Mouse (Mus musculus) neural tube, embryonic 13.5 days (tissue): ENCODE data around the gene D11Wsu47e. TPM values are rescaled to one million over a fixed set of nuclear protein-coding genes. Genes with fewer than 3 reads are reported as not detected.
A peak's percentile ranks its signal among the peaks of the same experiment; 100 is the strongest.
"Not testable (repeated sequence)": the region's sequence is repeated elsewhere in the genome, so short reads cannot be mapped to it uniquely, and the experiment has no call there.

ENCODE experiments used
- ATAC-seq: fragments of 200-750 bp; cut with Nextera tagmentation; 2 replicates; pipeline ENCODE4 v1.8.0; 2017; ENCODE audit warnings: low read depth, mild to moderate bottlenecking, moderate TSS enrichment, moderate library complexity
- H3K27ac ChIP-seq: fragments of 300-500 bp; sonication (generic); replicated peaks from 2 replicates; pipeline ENCODE4 v1.5.1; 2015; ENCODE audit warnings: moderate library complexity, mild to moderate bottlenecking, inconsistent platforms
- H3K27me3 ChIP-seq: fragments of 300-500 bp; sonication (generic); 2 replicates; pipeline ENCODE4 v1.6.1; 2015; ENCODE audit warnings: mild to moderate bottlenecking, inconsistent platforms
- H3K36me3 ChIP-seq: fragments of 300-500 bp; sonication (generic); 2 replicates; pipeline ENCODE4 v1.6.1; 2015; ENCODE audit warnings: mild to moderate bottlenecking, inconsistent platforms
- H3K4me1 ChIP-seq: fragments of 300-500 bp; sonication (generic); replicated peaks from 2 replicates; pipeline ENCODE4 v1.6.1; 2015; ENCODE audit warnings: inconsistent platforms
- H3K4me2 ChIP-seq: fragments of 300-500 bp; sonication (generic); 2 replicates; pipeline ENCODE4 v1.6.1; 2015; ENCODE audit warnings: inconsistent platforms, mild to moderate bottlenecking, moderate library complexity
- H3K4me3 ChIP-seq: fragments of 300-500 bp; sonication (generic); 2 replicates; pipeline ENCODE4 v1.5.1; 2015; ENCODE audit warnings: mild to moderate bottlenecking, inconsistent platforms
- H3K9ac ChIP-seq: fragments of 300-500 bp; sonication (generic); 2 replicates; pipeline ENCODE4 v1.6.1; 2015; ENCODE audit warnings: moderate library complexity, mild to moderate bottlenecking, inconsistent platforms
- H3K9me3 ChIP-seq: fragments of 300-500 bp; sonication (generic); 2 replicates; pipeline ENCODE4 v1.6.1; 2016; ENCODE audit warnings: inconsistent platforms
- WGBS: fragments of 180-500 bp; shearing (Covaris S2); methylation state at CpG from one replicate; pipeline ENCODE4 v1.1.7; 2015; 5-methylcytosine and 5-hydroxymethylcytosine counted together
- polyA plus RNA-seq: library from polyadenylated mRNA; unstranded; fragments of >200 nt; fragmentation: Nextera tagmentation; extraction: Ambion mirVana; gene quantifications from 2 replicates; pipeline ENCODE4 v1.2.1, GENCODE M21; 2015

Gene D11Wsu47e
- polyA plus RNA-seq, 1 experiment from 2014 or later = 18.1 TPM

DNA sequence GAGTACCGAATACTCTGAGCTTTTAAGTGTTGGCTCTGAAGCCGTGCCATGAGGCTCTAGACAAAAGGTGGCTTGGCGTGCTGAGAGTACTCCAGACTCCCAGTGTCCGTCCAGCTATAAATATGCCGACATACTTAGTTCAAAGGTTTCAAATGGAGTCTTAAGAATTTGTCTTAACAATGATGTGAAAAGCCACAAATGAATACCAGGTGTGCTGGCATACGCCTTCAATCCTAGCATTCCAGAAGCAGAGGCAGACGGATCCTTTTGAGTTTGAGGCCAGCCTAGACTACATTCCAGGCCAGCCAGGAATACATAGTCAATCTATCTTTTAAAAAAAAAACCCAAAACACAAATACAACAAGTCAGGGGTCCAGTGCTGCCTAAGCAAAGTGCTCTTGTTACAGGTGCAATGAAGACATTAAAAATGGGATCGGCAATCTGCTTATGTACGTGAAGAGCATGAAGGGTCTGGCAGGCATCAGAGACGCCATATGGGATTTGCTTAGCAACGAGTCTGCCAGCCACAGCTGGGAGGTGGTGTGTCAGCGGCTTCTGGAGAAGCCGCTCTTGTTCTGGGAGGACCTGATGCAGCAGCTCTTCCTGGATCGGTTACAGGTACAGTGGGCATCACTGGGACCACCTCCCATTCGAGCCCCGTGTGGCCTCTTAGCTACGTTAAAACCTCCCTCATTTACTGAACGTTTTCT is 29.5 kb upstream of the D11Wsu47e start:
- ATAC-seq = no peak
- 79% methylated on average over 18 of the region's 18 CpGs for WGBS
- Histone ChIP-seq H3K27ac (no peak overlapping the region), H3K4me2 (no peak overlapping the region), H3K9me3 (no peaks in the 10 kb centered on the region), H3K4me1 (peaks cover 32% of the 10 kb centered on the region), H3K36me3 (peaks cover 81% of the 10 kb centered on the region), H3K9ac (no peak overlapping the region), H3K27me3 (no peaks in the 10 kb centered on the region), H3K4me3 (no peak overlapping the region)

DNA sequence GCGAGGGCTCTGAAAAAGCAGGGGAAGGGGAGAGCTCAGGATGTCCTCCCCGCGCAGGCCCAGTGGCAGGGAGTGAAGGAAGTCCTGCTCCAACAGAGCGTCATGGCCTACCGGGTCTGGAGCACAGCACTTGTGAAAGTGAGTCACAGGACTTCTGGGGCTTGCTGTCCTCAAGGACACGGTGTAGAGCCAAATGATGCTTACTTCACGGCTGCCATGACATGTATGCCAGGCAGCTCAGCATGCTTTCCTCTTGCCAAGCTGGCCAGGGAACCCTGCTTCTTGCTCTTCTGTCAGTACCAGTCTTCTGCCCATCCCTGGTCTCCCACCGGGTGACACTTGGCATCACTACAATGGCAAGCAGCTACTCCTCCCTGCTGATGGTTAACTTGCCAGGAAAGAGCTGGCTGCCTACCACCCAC is 27.7 kb upstream of the D11Wsu47e start:
- peak; percentile 20; the same call in 1 of the 2 replicates for ATAC-seq
- Histone ChIP-seq H3K9ac (no peak overlapping the region), H3K27ac (no peak overlapping the region), H3K9me3 (no peaks in the 10 kb centered on the region), H3K36me3 (peaks cover 99% of the 10 kb centered on the region), H3K4me2 (no peak overlapping the region), H3K4me3 (no peak overlapping the region), H3K27me3 (no peaks in the 10 kb centered on the region), H3K4me1 (peaks cover 17% of the 10 kb centered on the region)
- WGBS = 80% methylated on average over 8 of the region's 8 CpGs

DNA sequence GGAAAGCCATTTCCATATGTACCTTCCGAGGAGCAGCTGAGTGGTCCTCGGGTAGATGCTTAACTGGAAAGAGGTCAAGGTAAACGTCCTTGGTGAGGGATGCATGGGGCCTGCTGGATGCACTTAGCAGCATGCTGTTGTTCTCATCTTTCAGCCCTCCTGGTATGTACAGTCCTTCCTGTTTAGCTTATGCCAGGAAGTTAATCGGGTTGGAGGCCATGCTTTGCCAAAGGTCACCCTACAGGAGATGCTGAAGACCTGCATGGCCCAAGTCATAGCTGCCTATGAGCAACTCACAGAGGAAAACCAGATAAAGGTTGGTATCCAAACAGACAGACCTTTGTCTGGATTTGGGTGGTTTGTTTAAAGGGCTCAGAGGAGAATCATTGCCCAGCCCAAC is 27.0 kb upstream of the D11Wsu47e start:
- WGBS = 77% methylated on average over 4 of the region's 4 CpGs
- no peak overlapping the region for H3K27ac ChIP-seq
- H3K9me3 ChIP-seq = no peaks in the 10 kb centered on the region
- no peak overlapping the region for H3K4me2 ChIP-seq
- H3K4me3 ChIP-seq = no peak overlapping the region
- ATAC-seq = no peak
- H3K9ac ChIP-seq = no peak overlapping the region
- H3K36me3 ChIP-seq = peaks cover 100% of the 10 kb centered on the region
- no peaks in the 10 kb centered on the region for H3K27me3 ChIP-seq
- peaks cover 17% of the 10 kb centered on the region for H3K4me1 ChIP-seq

DNA sequence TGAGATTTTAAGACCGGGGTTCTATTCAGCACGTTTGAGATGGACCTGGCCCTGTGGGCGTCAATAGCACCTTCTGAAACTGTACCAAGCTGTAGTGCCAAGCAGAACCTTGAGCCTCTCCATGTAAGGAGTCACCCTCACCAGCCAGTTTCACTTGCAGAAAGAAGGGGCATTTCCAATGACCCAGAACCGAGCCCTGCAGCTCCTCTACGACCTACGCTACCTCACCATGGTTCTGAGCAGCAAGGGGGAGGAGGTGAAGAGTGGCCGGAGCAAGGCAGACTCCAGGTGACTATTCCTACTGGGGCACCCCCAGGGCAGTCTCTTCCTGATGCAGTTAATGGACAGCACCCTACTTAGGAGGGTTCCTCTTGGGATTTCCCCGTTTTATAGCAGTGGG is 25.9 kb upstream of the D11Wsu47e start:
- H3K4me3 ChIP-seq = no peak overlapping the region
- H3K9me3 ChIP-seq = no peaks in the 10 kb centered on the region
- peaks cover 99% of the 10 kb centered on the region for H3K36me3 ChIP-seq
- 90% methylated on average over 8 of the region's 8 CpGs for whole genome bisulfite sequencing
- H3K27ac ChIP-seq = no peak overlapping the region
- peaks cover 17% of the 10 kb centered on the region for H3K4me1 ChIP-seq
- no peak overlapping the region for H3K4me2 ChIP-seq
- no peak overlapping the region for H3K9ac ChIP-seq
- ATAC-seq = no peak
- H3K27me3 ChIP-seq = no peaks in the 10 kb centered on the region

DNA sequence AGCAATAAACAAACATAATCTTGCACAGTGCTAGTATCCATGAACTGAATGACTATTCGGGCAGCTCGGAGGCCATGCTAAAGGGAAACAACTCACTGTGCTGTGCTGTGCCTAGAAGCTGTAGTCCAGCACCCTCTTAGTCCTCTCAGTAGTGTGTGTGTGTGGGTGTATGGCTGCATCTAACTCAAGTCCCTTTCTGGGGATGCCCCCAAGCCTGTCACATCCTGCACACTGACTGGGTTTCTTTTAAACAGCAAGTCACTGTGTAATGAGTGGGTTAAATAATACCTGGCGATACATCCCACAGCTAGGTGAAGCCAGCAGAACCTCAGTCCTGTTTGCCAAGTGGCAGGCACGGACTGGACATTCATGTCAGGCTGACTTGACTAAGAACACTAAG is 25.4 kb upstream of the D11Wsu47e start:
- Histone ChIP-seq H3K9me3 (no peaks in the 10 kb centered on the region), H3K9ac (no peak overlapping the region), H3K27ac (no peak overlapping the region), H3K4me3 (no peak overlapping the region), H3K27me3 (no peaks in the 10 kb centered on the region), H3K36me3 (peaks cover 99% of the 10 kb centered on the region), H3K4me2 (no peak overlapping the region), H3K4me1 (peaks cover 17% of the 10 kb centered on the region)
- WGBS = 87% methylated on average over 4 of the region's 4 CpGs
- no peak for ATAC-seq

DNA sequence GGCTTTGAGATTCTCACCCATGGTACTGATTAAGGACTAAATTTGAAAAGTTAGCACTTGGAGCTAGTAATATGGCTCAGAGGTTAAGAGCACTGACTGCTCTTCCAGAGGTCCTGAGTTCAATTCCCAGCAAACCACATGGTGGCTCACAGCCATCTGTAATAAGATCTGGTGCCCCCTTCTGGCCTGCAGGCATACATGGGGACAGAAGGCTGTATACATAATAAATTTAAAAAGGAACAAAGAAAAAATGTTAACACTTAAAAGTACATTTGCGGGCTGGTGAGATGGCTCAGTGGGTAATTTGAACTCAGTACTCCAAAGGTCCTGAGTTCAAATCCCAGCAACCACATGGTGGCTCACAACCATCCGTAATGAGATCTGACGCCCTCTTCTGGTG is 24.0 kb upstream of the D11Wsu47e start:
- H3K4me2 ChIP-seq, H3K9me3 ChIP-seq, H3K9ac ChIP-seq, H3K27me3 ChIP-seq, H3K27ac ChIP-seq, ATAC-seq, H3K4me3 ChIP-seq: not testable (repeated sequence)
- 92% methylated on average over 3 of the region's 3 CpGs for WGBS
- Histone ChIP-seq H3K36me3 (peaks cover 92% of the 10 kb centered on the region), H3K4me1 (peaks cover 17% of the 10 kb centered on the region)

DNA sequence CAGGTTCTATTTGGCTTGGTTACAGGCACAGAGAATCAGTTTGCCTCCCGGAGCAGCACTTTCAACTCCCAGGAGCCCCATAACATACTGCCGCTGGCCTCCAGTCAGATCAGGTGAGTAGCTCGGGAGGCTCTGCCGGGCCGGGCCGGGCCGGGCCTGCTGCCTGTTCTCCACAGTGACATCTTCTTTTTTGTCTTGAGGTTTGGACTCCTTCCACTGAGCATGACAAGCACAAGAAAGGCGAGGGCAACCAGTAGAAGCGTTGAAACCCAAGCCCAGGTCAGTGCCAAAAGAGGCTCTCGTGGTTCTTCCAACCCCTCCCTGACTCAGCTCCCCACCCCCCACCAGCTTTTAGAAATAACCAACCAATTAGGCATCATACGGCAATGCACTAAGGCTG is 23.3 kb upstream of the D11Wsu47e start:
- H3K9ac ChIP-seq = no peak overlapping the region
- H3K4me1 ChIP-seq = peaks cover 17% of the 10 kb centered on the region
- H3K36me3 ChIP-seq = peaks cover 84% of the 10 kb centered on the region
- no peak for ATAC-seq
- 86% methylated on average over 11 of the region's 11 CpGs for WGBS
- H3K27ac ChIP-seq = no peak overlapping the region
- H3K4me2 ChIP-seq = no peak overlapping the region
- no peak overlapping the region for H3K4me3 ChIP-seq
- no peaks in the 10 kb centered on the region for H3K27me3 ChIP-seq
- H3K9me3 ChIP-seq = no peaks in the 10 kb centered on the region

DNA sequence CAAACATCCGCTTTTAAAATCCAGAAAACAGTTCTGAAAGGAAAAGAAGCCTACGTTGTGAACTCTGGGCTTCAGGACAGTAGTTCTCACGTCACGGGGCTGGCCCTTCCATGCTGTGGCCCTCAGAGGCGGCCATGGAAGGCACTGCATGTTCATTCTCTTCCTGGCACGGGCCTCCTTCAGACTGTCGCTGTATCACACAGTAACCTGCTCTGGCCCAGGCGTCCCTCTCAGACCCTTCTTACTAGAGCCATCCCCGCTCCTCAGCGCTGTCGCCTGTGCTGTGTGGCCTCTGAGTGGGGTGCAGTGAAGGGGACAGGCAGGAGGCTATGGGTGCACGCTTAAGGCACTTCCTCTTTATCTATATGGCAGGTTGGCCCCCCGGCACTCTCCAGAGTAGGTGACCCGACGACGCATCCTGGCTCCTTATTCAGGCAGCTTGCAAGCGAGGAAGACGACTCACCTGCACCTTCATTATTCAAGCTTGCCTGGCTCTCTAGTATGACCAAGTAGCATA is 22.3 kb upstream of the D11Wsu47e start:
- peaks cover 75% of the 10 kb centered on the region for H3K36me3 ChIP-seq

DNA sequence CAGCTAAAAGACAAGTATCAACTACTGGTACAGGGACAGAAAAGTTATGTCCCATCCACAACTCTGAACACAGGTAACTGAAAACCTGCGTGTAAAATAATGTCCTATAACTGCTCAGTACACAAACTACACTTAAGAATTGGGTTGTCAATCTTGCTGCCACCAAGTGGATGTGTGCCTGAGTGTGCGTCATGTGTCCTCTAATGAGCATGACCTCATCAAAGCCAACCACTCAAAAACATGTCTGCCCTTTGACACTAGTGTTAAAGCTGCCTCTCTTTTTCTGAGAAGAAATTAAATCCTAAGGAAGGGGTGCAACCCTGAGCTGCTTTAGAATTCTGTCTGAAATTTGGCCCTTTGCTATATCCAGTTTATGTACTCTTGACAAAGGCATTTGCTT is 19.9 kb upstream of the D11Wsu47e start:
- Histone ChIP-seq H3K4me1 (peaks cover 13% of the 10 kb centered on the region; the same call in 1 of the 2 replicates), H3K9me3 (no peaks in the 10 kb centered on the region), H3K9ac (no peak overlapping the region), H3K4me2 (no peak overlapping the region), H3K4me3 (no peak overlapping the region), H3K27ac (no peak overlapping the region), H3K27me3 (no peaks in the 10 kb centered on the region), H3K36me3 (peaks cover 59% of the 10 kb centered on the region)
- ATAC-seq = no peak
- WGBS = 64% methylated on average over 2 of the region's 2 CpGs

More for the DNA sequence above, 22.3 kb upstream of the D11Wsu47e start:
- no peak overlapping the region for H3K4me3 ChIP-seq
- ATAC-seq = no peak
- no peak overlapping the region for H3K4me2 ChIP-seq
- H3K4me1 ChIP-seq = peaks cover 13% of the 10 kb centered on the region
- H3K9ac ChIP-seq = no peak overlapping the region
- no peak overlapping the region for H3K27ac ChIP-seq
- no peaks in the 10 kb centered on the region for H3K27me3 ChIP-seq
- 92% methylated on average over 18 of the region's 18 CpGs for WGBS
- H3K9me3 ChIP-seq = no peaks in the 10 kb centered on the region

DNA sequence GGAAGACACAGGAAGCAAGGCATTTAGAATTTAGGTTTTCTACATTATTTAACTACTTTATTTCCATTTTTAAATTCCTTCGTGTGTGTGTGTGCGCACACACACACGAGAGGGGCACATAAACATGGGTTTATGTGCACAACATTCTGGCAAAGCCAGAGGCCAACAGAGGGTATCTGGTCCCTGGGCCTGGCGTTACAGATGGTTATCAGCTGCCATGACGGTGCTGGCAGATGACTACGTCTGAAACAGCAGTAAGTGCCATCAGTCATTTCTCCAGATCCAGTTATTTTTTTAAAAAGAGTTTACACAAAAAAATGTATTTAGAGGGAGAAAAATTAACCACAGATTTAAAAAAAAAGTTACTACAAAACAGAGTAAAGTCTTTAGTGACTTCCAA is 18.0 kb upstream of the D11Wsu47e start:
- Histone ChIP-seq H3K4me2 (no peak overlapping the region), H3K4me1 (peaks cover 13% of the 10 kb centered on the region; the same call in 1 of the 2 replicates), H3K9me3 (no peaks in the 10 kb centered on the region), H3K9ac (no peak overlapping the region), H3K36me3 (peaks cover 50% of the 10 kb centered on the region), H3K27ac (no peak overlapping the region), H3K4me3 (no peak overlapping the region), H3K27me3 (no peaks in the 10 kb centered on the region)
- WGBS = 87% methylated on average over 6 of the region's 6 CpGs
- ATAC-seq = no peak

DNA sequence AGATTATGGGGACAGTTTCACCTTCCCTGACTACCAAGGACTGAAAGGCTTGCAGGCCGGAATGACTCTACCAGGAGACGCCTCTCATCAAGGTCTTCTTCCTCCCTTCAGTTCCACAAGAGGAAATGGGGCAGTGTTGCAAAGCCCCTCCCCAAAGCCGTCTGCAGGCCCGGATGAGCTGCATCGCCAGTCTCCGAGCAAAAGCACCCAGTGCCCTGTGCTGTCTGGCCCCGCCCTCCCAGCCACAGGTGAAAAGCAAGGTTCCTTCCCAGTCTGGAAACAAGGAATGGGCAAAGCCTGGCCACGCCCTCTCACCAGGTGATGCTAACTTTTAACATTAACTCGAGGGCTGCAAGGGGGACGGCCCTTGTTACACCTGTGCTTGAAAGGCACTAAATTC is 17.6 kb upstream of the D11Wsu47e start:
- Histone ChIP-seq H3K4me2 (no peak overlapping the region), H3K36me3 (peaks cover 50% of the 10 kb centered on the region), H3K27ac (0 out of 2 replicates have a peak overlapping the region, but pooled peaks have one; percentile 28), H3K9ac (no peak overlapping the region), H3K4me3 (no peak overlapping the region), H3K4me1 (peaks cover 13% of the 10 kb centered on the region; the same call in 1 of the 2 replicates), H3K9me3 (no peaks in the 10 kb centered on the region), H3K27me3 (no peaks in the 10 kb centered on the region)
- 67% methylated on average over 10 of the region's 10 CpGs for WGBS
- no peak for ATAC-seq

DNA sequence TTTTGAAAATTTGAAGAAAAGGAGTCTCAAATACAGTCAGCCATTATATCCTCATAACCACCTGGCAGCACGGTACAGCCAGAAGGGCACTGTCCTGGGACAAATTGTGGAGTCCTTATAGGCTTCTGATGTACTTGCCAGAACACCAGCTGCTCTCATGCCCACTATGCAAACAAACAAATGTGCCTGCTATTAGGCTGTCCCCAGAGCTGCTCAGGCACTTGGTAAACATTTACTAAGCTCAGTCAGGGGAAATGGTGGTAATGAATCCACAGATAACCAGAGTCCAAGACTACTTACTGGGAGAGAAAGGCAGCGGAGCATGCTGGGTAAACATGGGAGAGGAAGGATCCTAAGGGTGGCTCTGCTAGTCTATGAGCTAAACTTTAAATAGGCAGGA is 17.1 kb upstream of the D11Wsu47e start:
- Histone ChIP-seq H3K4me3 (no peak overlapping the region), H3K27ac (0 out of 2 replicates have a peak overlapping the region, but pooled peaks have one; percentile 28), H3K9me3 (no peaks in the 10 kb centered on the region), H3K4me2 (no peak overlapping the region), H3K9ac (no peak overlapping the region), H3K4me1 (peaks cover 13% of the 10 kb centered on the region; the same call in 1 of the 2 replicates), H3K36me3 (peaks cover 50% of the 10 kb centered on the region), H3K27me3 (no peaks in the 10 kb centered on the region)
- 64% methylated on average over 2 of the region's 2 CpGs for WGBS
- no peak; the same call in 1 of the 2 replicates for ATAC-seq
